Mouse (Mus musculus) telencephalon, adult 2 months (tissue): ENCODE measurements around the gene Cnbd2.

Experiments used
- DNase-seq: peaks from one replicate; pipeline ENCODE4 v3.0.0-alpha.2; 2011; ENCODE audit warnings: low read depth, low spot score

Cnbd2 gene

GRCm38 (mm10) chr2:156312297-156312897 is at the start of gene Cnbd2, which contains the start of gene Scand1:
Cnbd2 (plus strand) TSS chr2:156312299.
Scand1 (minus strand) TSS chr2:156312704.
- DNase-seq: peak; percentile 88

- no peak for DNase-seq
These were observed 48.8 kb upstream of the Cnbd2 start for GRCm38 (mm10) chr2:156263204-156263893.

- DNase-seq: no peak
These were observed 44.5 kb upstream of the Cnbd2 start for GRCm38 (mm10) chr2:156267636-156268035.

GRCm38 (mm10) chr2:156272553-156272952 is 39.5 kb upstream of the Cnbd2 start:
- no peak for DNase-seq

- DNase-seq: peak; percentile 76
These were observed 33.7 kb upstream of the Cnbd2 start for GRCm38 (mm10) chr2:156278226-156279017.

- DNase-seq: no peak
These were observed 30.9 kb upstream of the Cnbd2 start for GRCm38 (mm10) chr2:156281227-156281626.

GRCm38 (mm10) chr2:156285161-156285560 is 26.9 kb upstream of the Cnbd2 start:
- no peak for DNase-seq

GRCm38 (mm10) chr2:156286733-156287132 is 25.4 kb upstream of the Cnbd2 start:
- DNase-seq: no peak

GRCm38 (mm10) chr2:156288222-156288621 is 23.9 kb upstream of the Cnbd2 start:
- no peak for DNase-seq

GRCm38 (mm10) chr2:156289552-156290160 is 22.4 kb upstream of the Cnbd2 start:
- DNase-seq: no peak

GRCm38 (mm10) chr2:156291998-156292397 is 20.1 kb upstream of the Cnbd2 start:
- DNase-seq: no peak

GRCm38 (mm10) chr2:156295601-156296063 is 16.5 kb upstream of the Cnbd2 start:
- DNase-seq: no peak

GRCm38 (mm10) chr2:156296190-156296589 is 15.9 kb upstream of the Cnbd2 start:
- no peak for DNase-seq

- DNase-seq: no peak
These were observed 14.4 kb upstream of the Cnbd2 start for GRCm38 (mm10) chr2:156297653-156298052.

- no peak for DNase-seq
These were observed 13.6 kb upstream of the Cnbd2 start for GRCm38 (mm10) chr2:156298458-156298857.

- DNase-seq: no peak
These were observed 10.0 kb upstream of the Cnbd2 start for GRCm38 (mm10) chr2:156302063-156302462.

- no peak for DNase-seq
These were observed 7.7 kb upstream of the Cnbd2 start for GRCm38 (mm10) chr2:156304351-156304750.

- DNase-seq: no peak
These were observed 6.3 kb upstream of the Cnbd2 start for GRCm38 (mm10) chr2:156305818-156306217.

GRCm38 (mm10) chr2:156307261-156307660 is 4.8 kb upstream of the Cnbd2 start:
- no peak for DNase-seq

GRCm38 (mm10) chr2:156309948-156310347 is 2.2 kb upstream of the Cnbd2 start:
- no peak for DNase-seq

GRCm38 (mm10) chr2:156310455-156310854 is 1.6 kb upstream of the Cnbd2 start:
- DNase-seq: no peak

GRCm38 (mm10) chr2:156310945-156311344 is 1.2 kb upstream of the Cnbd2 start:
- no peak for DNase-seq
